ENCODE assay signal across 34 mouse cellular contexts in genomic region chr2:77111095-77111494, GRCm38 (mm10).
"Had no signal": no experiment of that assay in that cellular context is flagged by ENCODE, and none has a peak within 500 bp of the region (broad histone marks: within the 10 kb centered on the region; RNA-seq: fewer than 3 reads in every experiment).

No protein-coding gene starts in this region.

- H3K9me3 ChIP-seq: heart, embryonic 12.5 days; heart, embryonic 13.5 days; heart, embryonic 15.5 days; hindbrain, embryonic 10.5 days; hindbrain, embryonic 12.5 days; hindbrain, embryonic 13.5 days; hindbrain, embryonic 15.5 days; intestine, embryonic 15.5 days; kidney, embryonic 15.5 days had no signal

- H3K9ac ChIP-seq: heart, embryonic 12.5 days; heart, embryonic 13.5 days; heart, embryonic 15.5 days; hindbrain, embryonic 12.5 days; hindbrain, embryonic 13.5 days; hindbrain, embryonic 14.5 days; hindbrain, embryonic 15.5 days; intestine, embryonic 15.5 days; kidney, embryonic 15.5 days had no signal

- ATAC-seq: hindbrain, embryonic 16.5 days; hindbrain, postnatal 0 days; inflammation-experienced regulatory T-cells, adult 6 months; intestine, embryonic 15.5 days; intestine, embryonic 16.5 days; intestine, postnatal 0 days had no signal

- H3K4me3 ChIP-seq: heart, embryonic 12.5 days; heart, embryonic 13.5 days; heart, embryonic 15.5 days; hindbrain, embryonic 10.5 days; hindbrain, embryonic 12.5 days; hindbrain, embryonic 13.5 days; hindbrain, embryonic 15.5 days; intestine, embryonic 15.5 days; kidney, embryonic 15.5 days; layer of hippocampus, adult 2 months; left cerebral cortex, adult 2 months had no signal

- H3K27me3 ChIP-seq: heart, embryonic 12.5 days; heart, embryonic 13.5 days; heart, embryonic 15.5 days; hindbrain, embryonic 12.5 days; hindbrain, embryonic 13.5 days; hindbrain, embryonic 15.5 days; intestine, embryonic 15.5 days; kidney, embryonic 15.5 days had no signal

- H3K4me2 ChIP-seq: heart, embryonic 11.5 days; heart, embryonic 12.5 days; heart, embryonic 13.5 days; heart, embryonic 15.5 days; hindbrain, embryonic 12.5 days; hindbrain, embryonic 13.5 days; hindbrain, embryonic 14.5 days; hindbrain, embryonic 15.5 days; intestine, embryonic 15.5 days; kidney, embryonic 15.5 days had no signal

- H3K4me1 ChIP-seq: hindbrain, embryonic 10.5 days; hindbrain, embryonic 12.5 days; hindbrain, embryonic 13.5 days; intestine, embryonic 15.5 days; kidney, embryonic 15.5 days had no signal

- H3K36me3 ChIP-seq: hindbrain, embryonic 10.5 days; hindbrain, embryonic 12.5 days; hindbrain, embryonic 13.5 days; hindbrain, embryonic 15.5 days; intestine, embryonic 15.5 days; kidney, embryonic 15.5 days had no signal

- H3K27ac ChIP-seq: heart, embryonic 13.5 days; heart, embryonic 15.5 days; hindbrain, embryonic 10.5 days; hindbrain, embryonic 12.5 days; hindbrain, embryonic 13.5 days; hindbrain, embryonic 14.5 days; hindbrain, embryonic 15.5 days; hindbrain, postnatal 0 days; intestine, embryonic 15.5 days; kidney, embryonic 15.5 days; kidney, postnatal 0 days; layer of hippocampus, adult 2 months; left cerebral cortex, adult 2 months had no signal

- DNase-seq: heart, postnatal 10 days; heart, postnatal 14 days; heart, postnatal 4 days; kidney, adult 11 months; kidney, adult 18-20 months; kidney, adult 2 months; kidney, adult 8-10 months; kidney, adult 9 months; kidney, postnatal 10 days; kidney, postnatal 14 days; kidney, postnatal 25 days; kidney, postnatal 36 days; kidney, postnatal 4 days; layer of hippocampus, adult 9-11 months; layer of hippocampus, postnatal 36 days had no signal
